Mouse (Mus musculus) right cerebral cortex, postnatal 36 days (tissue): ENCODE measurements around the gene Dcpp1.

Source experiments
- DNase-seq, 2 experiments: peaks; one replicate each; pipeline ENCODE4 v3.0.0; 2022; ENCODE audit warnings: low spot score in 2 of 2, mixed read lengths in 1 of 2

Dcpp1 gene

GRCm38 (mm10) chr17:23925090-23925493 is 44.4 kb downstream of the Dcpp1 start:
- DNase-seq, result peak; percentile 37 to 50

- DNase-seq, result no peak
Measured at GRCm38 (mm10) chr17:23931157-23931556, 50.5 kb downstream of the Dcpp1 start.
